Comparison of ENCODE assay signal across 9 mouse cellular contexts in the genomic region with DNA sequence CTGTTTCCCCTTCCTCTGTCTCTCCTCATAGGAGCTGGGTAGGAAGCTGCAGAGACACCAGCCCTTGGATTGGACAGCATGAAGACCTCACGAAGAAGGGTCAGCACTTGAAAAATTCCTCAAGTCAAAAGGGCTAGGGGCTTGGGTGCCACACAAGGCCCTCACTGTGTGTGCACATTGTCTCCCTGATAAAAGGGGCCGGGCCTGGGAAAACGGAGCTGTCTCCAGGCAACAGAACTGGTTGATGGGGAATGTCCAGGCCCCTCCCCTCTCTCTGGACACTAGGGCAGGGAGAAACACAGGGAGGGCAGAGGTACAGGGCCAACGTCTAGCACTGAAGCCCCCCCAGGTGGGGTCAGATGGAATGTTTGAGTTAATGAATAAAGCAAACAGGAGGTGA. TPM values are rescaled to one million over a fixed set of nuclear protein-coding genes. Genes with fewer than 3 reads are reported as not detected.
A peak's percentile ranks its signal among the peaks of the same experiment; 100 is the strongest.
DNase-seq lines count a peak whose midpoint lies in the region; ATAC-seq and TF ChIP-seq lines count a peak whose summit lies in the region.
"Had no signal": no experiment of that assay in that cellular context is flagged by ENCODE, and none has a peak within 500 bp of the region (broad histone marks: within the 10 kb centered on the region; RNA-seq: fewer than 3 reads in every experiment).

No protein-coding gene starts in this region.

- no peak for DNase-seq in heart, embryonic 10.5 days (ENCODE audit: low spot score)
- DNase-seq in adrenal gland, adult 2 months = no peak
- DNase-seq in heart, adult 9 months (ENCODE audit: low spot score in 2 of 2) = no peak

- TF ChIP-seq CTCF in cortical plate, adult 2 months (IDR thresholded peaks at IDR 0.05; ENCODE audit: extremely low read depth, insufficient read depth, low read length) = no peak

- no peak overlapping the region for H3K4me3 ChIP-seq in heart, embryonic 10.5 days
- no peak overlapping the region for H3K4me3 ChIP-seq in heart, embryonic 11.5 days (ENCODE audit: low read depth, low read length)
- H3K4me3 ChIP-seq in cortical plate, adult 2 months (ENCODE audit: insufficient read depth, low read length) = no peak overlapping the region
- no peak overlapping the region for H3K4me3 ChIP-seq in hindbrain, embryonic 12.5 days
- no peak overlapping the region for H3K4me3 ChIP-seq in midbrain, embryonic 15.5 days
- H3K4me3 ChIP-seq: liver, embryonic 15.5 days had no signal

- H3K36me3 ChIP-seq in heart, embryonic 10.5 days = no peaks in the 10 kb centered on the region
- no peaks in the 10 kb centered on the region for H3K36me3 ChIP-seq in heart, embryonic 11.5 days (ENCODE audit: control insufficient read depth, insufficient read depth, low read length)
- no peaks in the 10 kb centered on the region for H3K36me3 ChIP-seq in hindbrain, embryonic 12.5 days
- peaks cover 7% of the 10 kb centered on the region for H3K36me3 ChIP-seq in midbrain, embryonic 15.5 days (replicated peaks)
- H3K36me3 ChIP-seq: liver, embryonic 15.5 days had no signal

- H3K4me1 ChIP-seq in heart, embryonic 10.5 days = peaks cover 9% of the 10 kb centered on the region
- peaks cover 7% of the 10 kb centered on the region; the same call in 1 of the 2 replicates for H3K4me1 ChIP-seq in heart, embryonic 11.5 days (ENCODE audit: control insufficient read depth, insufficient read depth, low read length)
- H3K4me1 ChIP-seq in cortical plate, adult 2 months (ENCODE audit: control insufficient read depth, insufficient read depth, low read length) = peaks cover 3% of the 10 kb centered on the region; the same call in 1 of the 2 replicates
- H3K4me1 ChIP-seq in hindbrain, embryonic 12.5 days = peaks cover 14% of the 10 kb centered on the region
- H3K4me1 ChIP-seq in midbrain, embryonic 15.5 days = peaks cover 7% of the 10 kb centered on the region; the same call in 1 of the 2 replicates
- H3K4me1 ChIP-seq: liver, embryonic 15.5 days had no signal

- no peak for ATAC-seq in heart, embryonic 11.5 days (replicated peaks; ENCODE audit: insufficient number of reproducible peaks, low FRiP score, low TSS enrichment)
- ATAC-seq in hindbrain, embryonic 12.5 days (ENCODE audit: low FRiP score) = peak; percentile 76
- ATAC-seq in midbrain, embryonic 15.5 days (replicated peaks) = peak; percentile 79
- ATAC-seq in monocyte, adult 5-6 weeks (replicated peaks; ENCODE audit: insufficient number of reproducible peaks, low FRiP score, low TSS enrichment, poor library complexity, severe bottlenecking) = no peak

- H3K27ac ChIP-seq in heart, embryonic 10.5 days = 0 out of 2 replicates have a peak overlapping the region, but pooled peaks have one; percentile 9
- H3K27ac ChIP-seq in heart, embryonic 11.5 days (ENCODE audit: low read depth, low read length) = no peak overlapping the region
- 0 out of 2 replicates have a peak overlapping the region, but pooled peaks have one; percentile 61 for H3K27ac ChIP-seq in cortical plate, adult 2 months (ENCODE audit: insufficient read depth, low read length)
- peak overlapping the region; percentile 46; the same call in 1 of the 2 replicates for H3K27ac ChIP-seq in hindbrain, embryonic 12.5 days
- peak overlapping the region; percentile 53; the same call in 1 of the 2 replicates for H3K27ac ChIP-seq in midbrain, embryonic 15.5 days
- H3K27ac ChIP-seq: liver, embryonic 15.5 days had no signal

- H3K9ac ChIP-seq in heart, embryonic 11.5 days (ENCODE audit: low read depth, low read length) = no peak overlapping the region
- H3K9ac ChIP-seq in hindbrain, embryonic 12.5 days = no peak overlapping the region
- no peak overlapping the region for H3K9ac ChIP-seq in midbrain, embryonic 15.5 days
- H3K9ac ChIP-seq: liver, embryonic 15.5 days had no signal

- H3K9me3 ChIP-seq in heart, embryonic 10.5 days = no peaks in the 10 kb centered on the region
- H3K9me3 ChIP-seq in heart, embryonic 11.5 days (replicated peaks; ENCODE audit: control insufficient read depth, low read length) = no peaks in the 10 kb centered on the region
- no peaks in the 10 kb centered on the region for H3K9me3 ChIP-seq in hindbrain, embryonic 12.5 days (replicated peaks)
- H3K9me3 ChIP-seq in midbrain, embryonic 15.5 days = no peaks in the 10 kb centered on the region
- H3K9me3 ChIP-seq: liver, embryonic 15.5 days had no signal

- H3K27me3 ChIP-seq in heart, embryonic 10.5 days (ENCODE audit: insufficient read depth, poor library complexity, severe bottlenecking) = peaks cover 24% of the 10 kb centered on the region; the same call in 1 of the 2 replicates
- peaks cover 2% of the 10 kb centered on the region; the same call in 1 of the 2 replicates for H3K27me3 ChIP-seq in heart, embryonic 11.5 days (ENCODE audit: control insufficient read depth, insufficient read depth, low read length)
- H3K27me3 ChIP-seq in hindbrain, embryonic 12.5 days = no peaks in the 10 kb centered on the region; the same call in 1 of the 2 replicates
- H3K27me3 ChIP-seq in midbrain, embryonic 15.5 days (replicated peaks) = no peaks in the 10 kb centered on the region
- H3K27me3 ChIP-seq: liver, embryonic 15.5 days had no signal

- TF ChIP-seq POLR2A in cortical plate, adult 2 months (IDR thresholded peaks at IDR 0.05; ENCODE audit: extremely low read depth, insufficient read depth, low read length) = no peak

- WGBS in heart, embryonic 10.5 days = 20% methylated on average over 4 of the region's 4 CpGs
- 20% methylated on average over 4 of the region's 4 CpGs for WGBS in heart, embryonic 11.5 days (ENCODE audit: insufficient replicate concordance)
- 6% methylated on average over 4 of the region's 4 CpGs for WGBS in hindbrain, embryonic 12.5 days
- WGBS in midbrain, embryonic 15.5 days = 0% methylated on average over 4 of the region's 4 CpGs

- no peak overlapping the region for H3K4me2 ChIP-seq in heart, embryonic 11.5 days
- no peak overlapping the region for H3K4me2 ChIP-seq in hindbrain, embryonic 12.5 days (replicated peaks)
- H3K4me2 ChIP-seq in midbrain, embryonic 15.5 days = no peak overlapping the region
- H3K4me2 ChIP-seq: liver, embryonic 15.5 days had no signal

RNA-seq across cellular contexts. Expression of gene Syn3, which starts 41.5 kb away (rescaled TPM):
- 1.2 TPM in 2 replicates for polyA plus RNA-seq in heart, embryonic 10.5 days (2016; fragmentation: Nextera tagmentation; extraction: Ambion mirVana)
- 0.99 and 1.3 TPM in 2 replicates for polyA plus RNA-seq in heart, embryonic 11.5 days (2014; fragmentation: Nextera tagmentation; extraction: Ambion mirVana)
- 7.1 and 7.5 TPM in 2 replicates for polyA plus RNA-seq in cortical plate, adult 2 months (2012; rRNA removed)
- 7.9 and 9.2 TPM in 2 replicates for polyA plus RNA-seq in hindbrain, embryonic 12.5 days (2016; fragmentation: Nextera tagmentation; extraction: Ambion mirVana)
- polyA plus RNA-seq in midbrain, embryonic 15.5 days (2015; fragmentation: Nextera tagmentation; extraction: Ambion mirVana) = 26.0 and 31.7 TPM in 2 replicates
- total RNA-seq in adrenal gland, adult 2 months (2021) = 1 to 10 TPM; 2.7 to 3.6 TPM
- polyA plus RNA-seq in adrenal gland, adult 2 months (2012; rRNA removed) = 1.1 and 1.3 TPM in 2 replicates
- 0.29 TPM in 1 of 3 replicates, not detected in the others for total RNA-seq in monocyte, adult 5-6 weeks (2017)

Comparison
In these comparisons a context has a peak if more than half of its experiments do, and no peak if none do; other contexts are left out.
1. ATAC-seq: peak in hindbrain, embryonic 12.5 days (single experiment) and midbrain, embryonic 15.5 days (single experiment); none in heart, embryonic 11.5 days (single experiment) and monocyte, adult 5-6 weeks (single experiment).